Mouse (Mus musculus) natural killer cell, adult 2 months (primary cell): Measurements from ENCODE around the gene Ucp1.
"Not testable (repeated sequence)": the region's sequence is repeated elsewhere in the genome, so short reads cannot be mapped to it uniquely, and the experiment has no call there.

Experiments used
- DNase-seq, 2 experiments: peaks; one replicate each; pipeline ENCODE4 v3.0.0; 2022; ENCODE audit warnings: low spot score in 2 of 2

Gene Ucp1

DNA sequence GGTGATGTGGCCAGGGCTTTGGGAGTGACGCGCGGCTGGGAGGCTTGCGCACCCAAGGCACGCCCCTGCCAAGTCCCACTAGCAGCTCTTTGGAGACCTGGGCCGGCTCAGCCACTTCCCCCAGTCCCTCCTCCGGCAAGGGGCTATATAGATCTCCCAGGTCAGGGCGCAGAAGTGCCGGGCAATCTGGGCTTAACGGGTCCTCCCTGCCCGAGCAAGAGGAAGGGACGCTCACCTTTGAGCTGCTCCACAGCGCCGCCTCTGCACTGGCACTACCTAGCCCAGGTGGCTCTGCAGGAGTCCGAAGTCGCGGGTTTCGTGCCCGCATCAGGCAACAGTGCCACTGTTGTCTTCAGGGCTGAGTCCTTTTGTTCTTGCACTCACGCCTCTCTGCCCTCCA, at the start of gene Ucp1:
Ucp1 (plus strand) TSS at position 177 of the 400 bp plus-strand sequence.
- DNase-seq: no peak

- no peak for DNase-seq
Measured at GRCm38 (mm10) chr8:83244151-83244550, 46.0 kb upstream of the Ucp1 start.

DNA sequence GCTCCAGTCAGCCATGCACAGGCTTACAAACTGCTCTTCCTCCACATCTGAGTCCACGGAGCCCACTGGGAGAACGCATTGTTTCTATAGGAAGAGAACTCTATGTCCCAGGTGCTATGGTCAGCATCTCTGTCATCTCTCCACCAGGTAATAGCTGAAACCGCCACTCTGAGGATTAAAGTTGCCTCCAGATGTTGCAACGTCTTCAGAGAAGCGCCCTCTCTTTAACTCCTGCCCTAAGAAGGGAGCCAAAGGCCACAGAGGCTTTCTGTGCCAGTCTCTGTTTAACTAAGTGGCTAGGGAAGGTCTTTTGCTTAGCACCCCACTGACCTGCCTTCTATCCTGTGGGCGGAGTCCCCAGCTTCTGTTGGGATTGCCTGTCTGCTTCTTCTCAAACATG, 39.3 kb upstream of the Ucp1 start:
- DNase-seq: no peak

DNA sequence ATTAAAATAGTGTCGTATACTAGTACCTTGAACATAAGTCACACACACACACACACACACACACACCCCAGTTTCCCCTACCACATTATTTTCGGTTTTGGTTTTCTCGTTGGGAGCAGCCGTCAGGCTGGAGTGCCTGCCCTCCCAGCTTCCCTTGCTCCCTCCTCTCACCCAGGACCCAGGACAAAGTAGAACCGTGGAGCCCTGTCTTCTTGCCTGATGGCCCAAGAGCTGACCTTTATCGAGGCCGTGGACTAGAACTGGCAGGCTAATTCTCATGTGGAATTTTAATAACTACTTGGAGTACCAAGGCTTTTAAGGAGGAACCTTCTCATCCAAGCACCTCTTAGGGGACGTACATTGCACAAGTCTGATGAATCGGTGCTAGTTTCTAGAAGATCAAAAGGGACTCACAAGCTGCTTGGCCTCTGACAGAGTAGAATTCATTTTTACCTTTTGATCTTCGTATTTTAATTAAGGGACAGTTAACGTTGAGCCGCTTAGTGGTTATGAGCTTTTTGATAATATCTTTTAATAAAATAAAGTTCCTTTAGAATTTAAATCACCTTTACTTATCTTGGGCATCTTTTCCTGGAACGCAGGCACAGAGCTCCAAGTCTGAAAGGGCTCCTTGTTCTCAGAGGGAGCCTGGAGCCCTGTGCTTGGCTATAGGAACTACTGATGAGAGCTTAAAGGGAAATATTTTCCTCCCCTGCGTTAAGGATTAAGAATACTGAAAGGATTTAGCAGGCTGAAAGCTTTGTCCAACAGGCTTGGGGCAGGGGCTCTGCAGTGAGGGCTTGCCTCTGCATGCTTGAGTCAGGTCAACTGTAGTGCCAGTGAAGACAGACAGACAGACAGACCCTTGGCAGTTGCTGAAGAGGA, 38.5 kb upstream of the Ucp1 start:
- DNase-seq: no peak

DNA sequence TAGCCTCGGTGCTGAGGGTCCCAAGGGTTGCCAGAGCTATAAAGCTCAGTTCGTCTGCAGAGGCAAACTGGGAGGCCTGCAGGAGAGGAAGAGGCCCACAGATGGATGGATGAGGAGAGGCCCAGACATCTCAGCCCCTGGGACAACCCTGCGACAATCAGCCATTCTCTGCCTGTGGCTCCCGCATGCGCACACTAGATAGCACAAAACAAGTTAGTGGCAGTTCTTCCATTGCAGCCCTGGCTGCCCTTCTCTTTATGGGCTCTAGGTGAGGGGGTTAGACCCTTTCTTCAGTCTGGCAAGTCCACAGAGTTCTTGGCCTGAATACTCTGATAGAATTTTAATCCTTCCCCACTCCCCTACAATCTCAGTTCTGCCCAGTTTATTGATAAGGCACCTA, 37.4 kb upstream of the Ucp1 start:
- DNase-seq: no peak

- no peak for DNase-seq
Measured at GRCm38 (mm10) chr8:83257631-83258030, 32.5 kb upstream of the Ucp1 start.

GRCm38 (mm10) chr8:83260418-83261215, 29.5 kb upstream of the Ucp1 start:
- DNase-seq: peak; percentile 33 to 53

DNA sequence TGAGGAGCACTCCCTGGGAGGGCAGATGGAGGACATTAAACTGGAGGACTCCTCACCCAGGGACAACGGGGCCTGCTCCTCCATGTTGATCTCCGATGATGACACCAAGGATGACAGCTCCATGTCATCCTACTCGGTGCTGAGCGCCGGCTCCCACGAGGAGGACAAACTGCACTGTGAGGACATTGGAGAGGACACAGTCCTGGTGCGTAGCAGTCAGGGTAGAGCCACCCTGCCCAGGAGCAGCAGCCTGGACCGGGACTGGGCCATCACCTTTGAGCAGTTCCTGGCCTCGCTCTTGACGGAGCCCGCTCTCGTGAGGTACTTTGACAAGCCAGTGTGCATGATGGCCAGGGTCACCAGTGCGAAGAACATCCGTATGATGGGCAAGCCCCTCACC, 19.0 kb upstream of the Ucp1 start:
- DNase-seq: no peak

DNA sequence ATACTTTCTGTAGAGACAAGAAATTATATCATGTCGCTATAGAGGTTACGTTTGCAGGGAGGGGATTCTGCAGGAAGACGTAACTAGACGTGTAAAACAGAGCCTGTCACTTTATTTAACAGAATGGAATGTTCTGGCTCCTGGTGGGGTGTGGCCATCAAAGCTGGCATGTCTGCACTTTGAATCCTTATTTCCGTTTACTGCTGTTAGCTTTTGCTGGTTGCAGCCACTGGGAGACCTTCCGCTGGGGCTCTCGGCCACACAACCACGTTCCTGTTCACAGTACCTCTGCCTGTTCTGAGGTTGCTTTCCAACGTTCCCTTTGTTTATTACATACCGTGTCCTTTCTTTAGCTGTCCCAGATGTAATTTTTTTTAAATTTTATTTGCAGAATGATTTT, 17.7 kb upstream of the Ucp1 start:
- no peak for DNase-seq

- DNase-seq: no peak
Measured at GRCm38 (mm10) chr8:83274470-83274869, 15.7 kb upstream of the Ucp1 start.

DNA sequence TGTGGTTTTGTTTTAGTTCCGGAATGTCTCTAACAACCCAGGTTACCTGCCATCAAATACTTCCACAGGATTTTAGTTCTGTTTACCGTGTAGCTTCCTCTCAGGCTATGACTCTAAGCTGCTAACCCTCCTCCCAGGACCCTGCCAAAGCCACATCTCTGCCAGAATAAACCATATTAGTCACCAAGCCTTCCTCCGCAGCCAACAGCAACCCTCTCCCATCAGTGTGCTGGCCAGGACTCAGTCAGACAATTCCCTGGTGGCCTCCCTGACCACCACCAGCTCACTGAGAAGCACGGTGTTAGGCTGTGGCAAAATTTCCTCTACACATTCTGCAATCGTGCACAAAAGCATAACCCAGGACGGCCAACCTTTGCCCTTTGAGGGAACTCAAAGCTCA, 11.7 kb upstream of the Ucp1 start:
- no peak for DNase-seq

GRCm38 (mm10) chr8:83285391-83285790, 4.8 kb upstream of the Ucp1 start:
- DNase-seq: no peak

GRCm38 (mm10) chr8:83297375-83297774, 7.2 kb downstream of the Ucp1 start:
- DNase-seq: no peak

DNA sequence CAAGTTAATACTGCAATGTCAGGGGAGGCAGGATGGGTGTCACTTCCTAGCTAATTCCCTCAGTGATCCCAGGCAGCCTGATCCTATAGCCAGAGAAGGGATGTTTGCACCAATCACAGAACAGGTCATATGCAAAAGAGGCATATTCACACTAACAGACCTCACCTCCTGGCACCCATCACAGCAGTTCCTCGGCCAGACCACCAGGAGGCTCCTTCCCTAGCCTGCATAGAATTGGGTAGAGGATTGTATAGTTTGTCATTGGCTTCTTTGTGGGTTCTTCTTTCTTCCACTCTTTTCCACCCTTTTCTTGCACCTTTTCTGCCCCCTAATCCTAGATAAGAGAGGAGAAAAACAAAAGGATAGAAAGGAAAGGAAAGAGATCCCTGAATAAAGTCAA, 10.0 kb downstream of the Ucp1 start:
- no peak for DNase-seq

GRCm38 (mm10) chr8:83304946-83305345, 14.8 kb downstream of the Ucp1 start:
- no peak for DNase-seq

GRCm38 (mm10) chr8:83309836-83310235, 19.7 kb downstream of the Ucp1 start:
- no peak for DNase-seq

DNA sequence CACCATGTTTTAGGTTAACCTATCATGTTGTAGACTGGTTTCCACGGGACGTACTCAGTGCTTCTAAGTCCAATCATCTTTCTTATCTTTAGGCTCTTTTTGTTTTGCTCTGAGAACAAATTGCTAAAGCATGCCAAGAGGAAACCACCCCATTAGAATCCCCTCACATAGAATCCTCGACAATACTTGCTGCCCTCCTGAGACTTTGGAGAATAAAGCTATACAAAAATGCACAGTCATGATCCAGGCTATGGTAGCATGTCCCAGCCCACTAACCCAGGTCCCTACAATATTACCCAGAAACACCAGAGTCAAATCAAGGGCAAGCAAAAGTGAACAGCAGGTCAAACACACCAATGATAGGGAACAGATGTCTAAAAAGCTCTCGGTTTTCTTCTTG, 24.9 kb downstream of the Ucp1 start:
- DNase-seq: not testable (repeated sequence)

- no peak for DNase-seq
Measured at GRCm38 (mm10) chr8:83315691-83316090, 25.5 kb downstream of the Ucp1 start.

DNA sequence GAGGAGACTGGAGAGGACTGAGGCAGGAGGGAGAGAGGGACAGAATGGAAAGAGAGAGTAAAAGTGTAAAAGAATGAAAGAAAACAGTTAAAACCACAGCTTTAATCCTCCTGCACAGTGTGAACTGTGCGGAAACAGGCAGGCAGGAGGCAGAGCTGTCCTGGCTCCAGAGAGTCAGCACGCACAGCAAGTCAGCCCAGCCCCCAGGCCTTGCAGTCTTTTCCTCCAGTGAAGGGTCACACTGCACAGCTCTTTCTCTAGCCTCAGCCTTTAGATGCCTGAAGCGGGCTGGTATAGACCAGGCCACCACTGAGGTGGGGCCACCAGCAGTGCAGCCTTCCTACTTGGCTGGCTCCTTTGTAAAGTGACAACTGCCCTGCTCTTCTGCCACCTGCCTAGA, 30.4 kb downstream of the Ucp1 start:
- DNase-seq: no peak

GRCm38 (mm10) chr8:83322374-83322773, 32.2 kb downstream of the Ucp1 start:
- DNase-seq: no peak

GRCm38 (mm10) chr8:83323056-83323455, 32.9 kb downstream of the Ucp1 start:
- no peak for DNase-seq

DNA sequence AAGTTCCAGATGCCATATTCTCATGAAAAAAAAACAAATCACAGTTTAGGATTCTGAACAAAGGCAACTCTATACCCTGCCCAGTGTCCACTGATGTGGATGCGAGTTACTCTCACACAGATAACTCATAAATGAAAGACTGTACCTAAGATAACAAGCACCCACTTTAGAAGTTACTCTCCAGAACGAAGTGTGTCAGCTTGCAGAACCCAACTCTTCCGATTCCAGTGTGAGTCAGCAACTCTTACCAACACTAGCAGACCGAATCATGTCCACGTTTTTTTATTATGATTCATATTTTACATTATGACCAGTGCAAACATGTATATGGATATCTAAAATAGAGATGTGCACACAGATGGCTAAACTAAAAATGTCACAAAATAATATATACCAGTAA, 37.7 kb downstream of the Ucp1 start:
- no peak for DNase-seq

- no peak for DNase-seq
Measured at GRCm38 (mm10) chr8:83331567-83331898, 41.4 kb downstream of the Ucp1 start.
